Mouse (Mus musculus) adrenal gland, postnatal 25 days (tissue): ENCODE measurements around the gene Pold3. TPM values are rescaled to one million over a fixed set of nuclear protein-coding genes. Genes with fewer than 3 reads are reported as not detected.
A peak's percentile ranks its signal among the peaks of the same experiment; 100 is the strongest.
"Not testable (repeated sequence)": the region's sequence is repeated elsewhere in the genome, so short reads cannot be mapped to it uniquely, and the experiment has no call there.

Source experiments
- DNase-seq: peaks from one replicate; pipeline ENCODE4 v3.0.0; 2021; ENCODE audit warnings: mixed read lengths
- total RNA-seq: library from RNA; stranded (reverse); gene quantifications from 2 replicates; pipeline ENCODE4 v1.2.3, GENCODE M21; 2021

The Pold3 gene
- total RNA-seq, 1 experiment from 2014 or later = 33.6 TPM

- no peak for DNase-seq
Measured at GRCm38 (mm10) chr7:100108341-100108740, 13.0 kb downstream of the Pold3 start.

DNA sequence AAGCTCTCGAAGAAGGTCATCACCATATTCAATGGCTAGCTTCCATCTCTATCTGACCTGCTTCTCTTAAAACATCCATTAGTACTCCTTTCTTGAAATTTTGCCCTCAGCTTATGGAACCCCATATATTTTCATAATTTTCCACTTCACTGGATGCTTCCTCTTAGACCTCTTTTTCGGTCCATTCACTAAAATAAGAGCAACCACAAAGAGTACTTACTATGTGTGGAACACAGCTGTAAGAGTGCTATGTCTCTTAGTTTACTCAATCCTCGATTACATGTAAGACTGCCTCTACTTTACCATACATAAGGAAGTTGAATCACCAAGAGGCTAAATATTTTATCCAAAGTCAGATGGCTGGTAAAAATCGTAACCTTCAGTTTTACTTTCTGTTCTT, 16.7 kb downstream of the Pold3 start:
- no peak for DNase-seq

- DNase-seq = peak; percentile 24
Measured at GRCm38 (mm10) chr7:100100031-100100595, 21.3 kb downstream of the Pold3 start.

DNA sequence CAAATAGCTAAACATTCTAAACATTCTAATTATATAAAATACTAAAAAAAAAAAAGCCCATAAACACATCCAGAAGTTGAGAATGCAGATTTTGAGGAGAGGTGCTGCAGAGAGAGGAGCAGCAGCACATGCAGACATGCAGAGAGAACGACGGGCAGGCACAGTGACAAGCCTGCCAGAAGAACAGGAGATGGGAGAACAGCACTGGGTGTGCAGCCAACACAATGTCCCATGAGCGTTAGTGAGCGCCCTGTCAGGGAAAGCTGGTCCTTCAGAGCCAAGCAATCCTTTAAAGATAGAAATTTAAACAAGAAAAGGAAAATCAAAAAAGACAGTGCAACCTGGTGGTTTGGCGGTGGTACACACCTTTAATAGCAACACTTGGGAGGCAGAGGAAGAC, 34.5 kb downstream of the Pold3 start:
- peak; percentile 9 for DNase-seq

DNA sequence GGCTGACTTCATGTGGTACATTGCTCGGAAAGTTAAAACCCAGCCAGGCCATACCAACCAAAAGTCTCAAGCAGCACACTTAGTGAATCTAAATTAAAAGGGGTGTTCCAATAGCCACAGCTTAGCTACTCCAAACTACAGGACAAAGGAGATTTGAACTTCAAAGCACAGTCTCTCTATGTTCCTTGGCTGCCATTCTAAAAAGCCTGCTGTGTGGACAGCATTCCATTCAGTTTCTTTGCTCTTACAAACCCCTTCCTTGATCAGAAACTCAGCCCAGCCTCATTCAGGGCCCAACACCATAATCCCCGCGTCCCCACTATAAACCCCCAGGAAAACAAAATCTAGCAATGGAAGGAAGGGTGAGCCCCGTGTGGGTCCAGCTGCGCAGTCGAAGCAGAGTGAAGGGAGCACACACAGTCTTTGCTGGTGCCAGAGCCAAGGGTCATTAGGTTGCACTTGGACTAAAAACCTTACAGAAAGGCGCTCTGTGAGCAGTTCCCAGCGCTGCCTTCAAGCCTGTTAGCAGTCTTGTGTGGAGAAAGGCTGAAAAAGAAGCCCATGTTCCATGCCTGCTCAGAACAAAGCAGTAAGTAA, 35.1 kb downstream of the Pold3 start:
- no peak for DNase-seq

- no peak for DNase-seq
Measured at GRCm38 (mm10) chr7:100083812-100084211, 37.6 kb downstream of the Pold3 start.

- no peak for DNase-seq
Measured at GRCm38 (mm10) chr7:100082836-100083235, 38.5 kb downstream of the Pold3 start.

GRCm38 (mm10) chr7:100080087-100080781, 41.1 kb downstream of the Pold3 start:
- DNase-seq = no peak

- DNase-seq = no peak
Measured at GRCm38 (mm10) chr7:100077071-100077470, 44.3 kb downstream of the Pold3 start.

GRCm38 (mm10) chr7:100076296-100076695, 45.1 kb downstream of the Pold3 start:
- no peak for DNase-seq

- DNase-seq = no peak
Measured at GRCm38 (mm10) chr7:100073959-100074358, 47.4 kb downstream of the Pold3 start.

DNA sequence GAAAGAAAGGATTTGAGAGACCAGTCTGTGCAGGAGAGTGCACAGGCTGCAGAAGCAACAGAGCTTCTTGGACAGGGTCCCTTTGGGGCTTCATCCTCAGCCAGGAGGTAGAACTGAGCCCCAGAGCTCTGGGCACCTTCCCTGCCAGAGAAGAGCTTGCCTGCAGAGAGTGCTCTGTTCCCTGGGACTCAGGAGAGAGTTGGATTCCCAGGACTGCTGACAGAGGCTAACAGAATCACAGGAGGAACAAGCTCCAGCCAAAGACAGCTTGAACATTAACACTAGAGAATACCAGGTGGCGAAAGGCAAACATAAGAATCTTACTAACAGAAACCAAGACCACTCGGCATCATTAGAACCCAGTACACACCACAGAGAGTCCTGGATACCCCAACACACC, 68.4 kb downstream of the Pold3 start:
- not testable (repeated sequence) for DNase-seq

GRCm38 (mm10) chr7:100051904-100052303, 69.5 kb downstream of the Pold3 start:
- peak; percentile 43 for DNase-seq

DNA sequence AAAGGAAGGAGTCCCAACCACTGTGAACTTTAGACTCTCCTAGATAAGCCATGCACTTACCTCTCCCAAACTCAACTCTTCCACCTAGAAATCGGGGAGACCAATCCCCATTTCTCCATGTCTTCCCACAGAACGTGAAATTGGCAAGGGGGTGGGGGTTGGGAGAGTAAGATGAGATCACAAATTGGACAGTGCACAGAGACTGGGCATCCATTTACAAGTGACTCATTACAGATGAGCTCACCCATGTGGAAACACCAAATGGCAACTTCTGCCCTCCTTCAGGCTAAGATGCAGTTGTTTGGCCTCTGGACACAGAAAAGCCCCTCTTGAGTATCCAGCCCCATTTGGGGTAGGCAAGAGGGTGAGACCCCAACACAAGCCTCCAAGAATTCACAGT, 74.9 kb downstream of the Pold3 start:
- DNase-seq = no peak

DNA sequence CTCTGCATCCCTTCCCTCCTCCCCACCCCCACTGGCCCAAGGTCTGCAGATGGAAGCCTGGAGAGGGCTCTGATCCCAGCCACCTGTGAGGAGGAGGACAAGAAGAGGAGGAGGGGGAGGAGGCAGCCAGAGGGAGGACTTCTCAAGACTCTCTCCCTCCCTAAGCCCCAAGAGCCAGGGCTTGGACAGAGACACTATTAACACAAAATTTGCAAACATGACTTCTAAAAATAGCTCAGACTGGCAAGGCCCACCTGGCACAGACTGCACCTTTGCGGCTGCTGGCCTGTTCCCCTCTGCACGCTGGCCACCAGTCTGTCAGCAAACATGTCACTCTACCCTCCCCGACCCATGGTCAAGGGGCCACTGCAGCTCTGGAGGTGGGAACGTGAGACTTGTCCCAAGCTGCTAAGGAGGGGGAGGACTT, 77.7 kb downstream of the Pold3 start:
- no peak for DNase-seq

DNA sequence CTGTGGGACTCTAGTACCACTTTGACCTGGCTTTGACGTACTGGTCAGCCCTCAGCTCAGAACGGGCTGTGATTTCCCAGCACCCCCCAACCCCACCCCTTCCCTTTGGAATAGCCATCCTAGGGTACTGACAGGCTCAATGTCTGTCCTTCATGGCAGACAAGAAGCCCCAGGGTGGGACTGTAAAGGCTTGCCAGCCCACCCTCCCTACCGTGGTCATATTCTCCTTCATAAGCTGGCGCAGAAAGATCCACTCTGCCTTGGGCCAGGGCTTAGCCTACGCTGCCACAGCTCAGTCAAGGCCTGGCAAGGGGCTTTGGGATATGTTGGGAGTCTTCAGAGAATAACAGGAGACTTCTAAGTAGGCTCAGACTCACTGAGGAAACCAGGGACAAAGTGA, 78.3 kb downstream of the Pold3 start:
- DNase-seq = no peak

- DNase-seq = no peak
Measured at GRCm38 (mm10) chr7:100042120-100042519, 79.2 kb downstream of the Pold3 start.

GRCm38 (mm10) chr7:100036495-100036894, 84.9 kb downstream of the Pold3 start:
- DNase-seq = no peak

DNA sequence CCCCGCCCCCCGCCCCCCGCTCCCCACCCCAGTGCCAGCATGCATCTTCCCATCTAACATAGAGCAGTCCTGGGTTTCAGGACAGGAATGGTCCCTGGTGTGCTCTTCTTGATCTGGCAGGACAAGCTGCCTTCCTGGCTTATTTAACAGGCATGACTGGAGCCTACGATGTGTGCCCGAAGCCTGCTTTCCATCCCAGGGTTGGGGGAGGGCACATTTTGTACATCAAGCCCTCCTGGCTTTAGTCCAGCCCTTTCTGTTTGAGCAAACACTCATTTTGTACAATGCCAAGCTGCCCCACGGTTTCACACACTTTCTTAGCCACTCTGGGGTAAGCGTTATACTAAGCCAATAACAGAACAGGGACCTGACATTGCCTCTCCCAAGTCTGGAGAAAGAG, 85.3 kb downstream of the Pold3 start:
- DNase-seq = no peak

DNA sequence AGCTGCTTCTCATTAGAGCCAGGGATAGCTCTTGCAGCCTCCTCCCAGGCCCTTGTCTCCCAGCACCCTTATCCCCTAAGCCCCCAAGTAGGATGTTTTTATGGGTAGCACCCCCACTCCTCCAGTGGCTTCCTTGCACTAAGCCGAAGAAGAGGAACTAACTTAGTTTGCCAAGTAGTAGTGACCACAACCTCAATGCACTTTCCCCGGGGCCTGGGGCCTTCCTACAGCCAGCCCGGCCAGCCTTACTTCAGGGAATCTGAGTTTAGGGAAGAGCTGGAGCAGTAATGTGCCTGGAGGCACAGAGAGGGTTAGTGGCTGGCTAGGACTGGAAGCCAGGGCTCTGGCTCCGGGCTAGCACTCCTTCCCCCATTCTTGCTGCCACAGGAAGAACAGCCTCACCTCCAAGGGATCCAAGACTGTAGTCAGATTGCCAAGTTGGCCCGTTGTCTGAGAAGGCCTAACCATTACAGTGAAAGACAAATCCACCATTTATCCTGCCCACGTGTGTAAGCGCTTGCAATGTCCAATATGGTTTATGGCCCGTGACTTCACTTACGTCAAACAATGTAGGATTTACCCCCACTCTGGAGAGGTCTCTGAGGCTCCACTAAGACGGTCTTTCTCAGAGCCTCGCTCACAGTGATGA, 86.4 kb downstream of the Pold3 start:
- DNase-seq = no peak

DNA sequence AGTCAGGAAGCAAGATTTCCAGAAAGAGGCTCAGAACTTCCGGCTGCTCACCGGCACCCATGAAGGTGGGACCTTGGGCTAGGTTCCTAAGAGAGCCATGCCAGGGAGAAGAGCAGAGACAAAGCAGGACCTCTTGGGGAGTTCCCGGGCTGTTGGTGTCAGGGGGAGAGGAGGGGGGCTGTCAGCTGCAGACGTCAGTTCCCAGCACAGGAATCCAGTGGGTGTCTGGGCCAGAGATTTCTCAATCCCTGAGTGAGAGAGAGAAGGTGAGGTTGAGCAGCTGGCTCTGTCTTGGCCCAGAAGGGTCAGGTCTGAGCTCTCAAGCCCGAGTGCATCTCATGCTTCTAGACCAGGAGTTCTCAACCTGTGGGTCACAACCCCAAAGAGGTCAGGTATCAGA, 87.7 kb downstream of the Pold3 start:
- no peak for DNase-seq
